Mouse (Mus musculus) kidney, postnatal 10 days (tissue): Measurements from ENCODE around the gene Esr1.
A peak's percentile ranks its signal among the peaks of the same experiment; 100 is the strongest.

Experiments
- DNase-seq: peaks from one replicate; pipeline ENCODE4 v3.0.0; 2021; ENCODE audit warnings: mixed read lengths

Esr1 gene

DNA sequence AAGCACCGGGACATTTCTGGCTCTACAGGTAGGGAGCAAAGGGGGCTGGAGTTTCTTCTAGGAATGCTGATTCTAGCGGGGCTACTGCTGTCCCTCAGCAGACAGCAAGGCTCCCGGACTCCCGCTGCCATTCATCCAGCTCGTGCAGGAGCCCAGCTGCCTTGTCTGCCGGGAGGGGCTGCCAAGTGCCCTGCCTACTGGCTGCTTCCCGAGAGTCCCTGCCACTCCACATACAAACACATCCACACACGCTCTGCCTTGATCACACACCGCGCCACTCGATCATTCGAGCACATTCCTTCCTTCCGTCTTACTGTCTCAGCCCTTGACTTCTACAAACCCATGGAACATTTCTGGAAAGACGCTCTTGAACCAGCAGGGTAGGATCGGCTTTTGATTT, 98.5 kb downstream of the Esr1 start:
- peak; percentile 35 for DNase-seq

DNA sequence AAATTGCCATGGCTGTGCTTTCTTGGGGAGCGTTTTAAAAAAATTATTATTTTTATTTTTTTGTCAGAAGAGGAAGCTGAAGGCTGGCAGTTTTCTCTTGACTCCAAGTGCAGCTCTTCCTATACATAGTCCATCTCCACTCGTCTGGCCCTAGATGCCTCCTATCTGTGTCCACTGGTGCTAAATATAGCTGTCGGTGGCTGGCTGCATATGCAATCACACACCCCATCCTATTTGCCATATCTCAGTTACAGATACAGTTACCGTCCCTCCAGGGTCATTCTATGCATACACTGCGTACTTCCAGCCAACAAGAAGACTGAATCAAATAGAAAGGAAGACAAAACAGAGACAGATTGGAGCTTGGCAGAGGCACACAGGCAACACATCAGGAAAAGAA, 100.0 kb downstream of the Esr1 start:
- DNase-seq: no peak

DNA sequence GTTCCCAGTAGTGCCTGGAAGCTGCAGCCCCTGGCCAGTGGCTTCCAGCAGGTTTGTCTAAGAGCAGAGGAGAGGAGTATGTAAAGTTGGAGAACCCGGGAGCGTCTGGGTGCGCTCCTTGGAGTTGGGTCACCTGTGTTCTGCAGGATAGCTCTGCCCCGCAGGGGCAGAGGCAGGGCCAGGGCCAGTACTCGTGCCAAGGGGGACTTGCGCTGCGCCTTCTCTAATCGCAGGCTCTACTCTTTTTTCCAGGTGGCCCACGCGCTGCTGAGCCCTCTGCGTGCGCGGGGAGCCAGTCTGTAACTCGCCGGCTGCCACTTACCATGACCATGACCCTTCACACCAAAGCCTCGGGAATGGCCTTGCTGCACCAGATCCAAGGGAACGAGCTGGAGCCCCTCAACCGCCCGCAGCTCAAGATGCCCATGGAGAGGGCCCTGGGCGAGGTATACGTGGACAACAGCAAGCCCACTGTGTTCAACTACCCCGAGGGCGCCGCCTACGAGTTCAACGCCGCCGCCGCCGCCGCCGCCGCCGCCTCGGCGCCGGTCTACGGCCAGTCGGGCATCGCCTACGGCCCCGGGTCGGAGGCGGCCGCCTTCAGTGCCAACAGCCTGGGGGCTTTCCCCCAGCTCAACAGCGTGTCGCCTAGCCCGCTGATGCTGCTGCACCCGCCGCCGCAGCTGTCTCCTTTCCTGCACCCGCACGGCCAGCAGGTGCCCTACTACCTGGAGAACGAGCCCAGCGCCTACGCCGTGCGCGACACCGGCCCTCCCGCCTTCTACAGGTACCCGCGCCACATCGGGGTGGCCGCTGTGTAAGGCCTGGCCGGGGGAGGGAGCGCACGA, 100.9 kb downstream of the Esr1 start:
- peak; percentile 35 for DNase-seq

DNA sequence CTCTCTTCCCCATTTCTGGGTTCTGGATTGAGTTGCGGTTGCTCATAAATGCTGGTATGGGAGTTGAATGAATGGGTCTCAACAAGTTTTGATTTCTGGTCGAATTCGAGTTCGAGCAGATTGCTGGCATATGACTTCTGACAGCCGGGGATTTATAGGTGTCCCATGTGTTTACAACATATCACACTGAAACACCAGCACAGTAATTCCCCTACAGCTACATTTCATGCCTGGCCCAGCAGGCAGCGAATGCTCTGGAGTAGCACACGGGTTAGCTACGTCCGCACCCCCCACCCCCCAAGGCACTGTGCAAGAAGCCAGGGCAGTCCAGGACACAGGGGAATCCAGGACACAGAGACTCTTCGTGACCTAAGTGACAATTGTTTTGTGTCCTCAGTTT, 102.0 kb downstream of the Esr1 start:
- peak; percentile 9 for DNase-seq

DNA sequence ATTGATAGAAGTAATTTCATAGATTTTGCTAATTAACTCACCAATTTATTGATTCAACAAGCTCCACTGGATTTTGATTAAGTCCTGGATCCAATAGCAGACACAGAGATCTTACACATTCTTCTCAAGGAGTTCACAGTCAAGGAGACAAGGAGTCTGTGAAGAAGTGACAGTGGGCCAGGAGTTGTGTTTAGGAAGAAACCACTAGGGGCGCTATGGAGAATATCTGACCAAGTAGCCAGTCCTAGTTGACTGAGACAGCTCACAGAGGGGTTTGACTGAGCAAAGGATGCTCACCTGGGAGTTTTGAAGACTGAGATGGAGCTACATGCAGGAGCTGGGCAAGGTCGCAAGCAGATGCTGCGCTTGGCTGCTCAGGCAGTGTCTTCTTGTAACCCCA, 113.5 kb downstream of the Esr1 start:
- peak; percentile 15 for DNase-seq

DNA sequence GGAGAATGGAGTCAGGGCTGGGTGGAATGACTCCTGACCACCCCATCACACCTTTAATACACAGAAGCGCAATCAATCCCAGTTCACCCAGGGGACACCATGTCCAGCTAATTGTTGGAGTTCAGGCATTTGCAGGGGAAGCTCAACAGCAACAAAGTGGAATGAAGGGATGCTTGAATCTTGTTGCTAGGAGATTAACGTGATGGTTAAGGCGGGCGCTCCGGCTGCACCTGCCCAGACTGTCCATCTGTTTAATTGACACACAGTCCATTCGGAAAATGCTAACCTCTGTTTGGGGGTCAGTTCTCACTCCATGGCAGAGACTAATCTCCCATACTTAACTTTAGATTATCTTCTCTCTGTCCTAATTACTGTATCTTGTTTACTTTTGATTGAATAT, 114.7 kb downstream of the Esr1 start:
- DNase-seq: no peak

DNA sequence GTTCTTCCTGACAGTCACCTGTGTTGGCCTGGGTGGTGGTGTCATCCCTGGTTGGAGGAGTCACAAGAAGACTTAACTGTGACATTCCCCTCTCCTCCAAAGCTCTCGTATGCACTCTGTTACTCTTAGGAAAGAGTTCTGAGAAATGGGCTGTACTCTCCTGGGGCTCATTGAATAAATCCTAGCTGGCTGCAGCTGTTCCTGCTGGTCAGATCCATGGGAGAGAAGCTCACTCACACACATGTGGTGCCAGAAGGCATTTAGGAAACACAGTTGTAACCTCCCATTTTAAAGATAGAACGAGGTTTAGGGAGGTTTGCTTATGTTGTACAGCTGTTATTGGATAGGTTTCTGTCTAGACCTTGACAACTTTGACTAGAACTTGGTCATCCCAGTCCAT, 120.9 kb downstream of the Esr1 start:
- DNase-seq: no peak

DNA sequence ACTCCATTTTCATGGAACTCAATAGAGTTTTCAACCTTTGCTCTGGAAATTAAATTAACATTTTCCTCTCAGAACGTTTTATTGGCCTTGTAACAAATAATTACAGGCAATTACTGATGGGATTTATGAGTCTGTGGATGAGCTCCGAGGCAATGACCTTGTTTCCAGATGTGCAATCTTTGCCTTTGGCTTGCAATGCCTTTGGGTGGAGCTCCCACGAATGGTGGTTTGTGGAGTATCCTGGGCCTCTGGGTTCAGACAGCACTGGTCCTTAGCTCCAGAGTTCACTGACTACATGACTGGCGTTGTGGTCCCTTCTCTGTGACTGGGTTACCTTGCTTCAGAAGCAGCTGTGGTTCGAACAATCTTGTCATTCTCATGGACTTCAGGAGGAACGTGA, 122.6 kb downstream of the Esr1 start:
- DNase-seq: no peak

DNA sequence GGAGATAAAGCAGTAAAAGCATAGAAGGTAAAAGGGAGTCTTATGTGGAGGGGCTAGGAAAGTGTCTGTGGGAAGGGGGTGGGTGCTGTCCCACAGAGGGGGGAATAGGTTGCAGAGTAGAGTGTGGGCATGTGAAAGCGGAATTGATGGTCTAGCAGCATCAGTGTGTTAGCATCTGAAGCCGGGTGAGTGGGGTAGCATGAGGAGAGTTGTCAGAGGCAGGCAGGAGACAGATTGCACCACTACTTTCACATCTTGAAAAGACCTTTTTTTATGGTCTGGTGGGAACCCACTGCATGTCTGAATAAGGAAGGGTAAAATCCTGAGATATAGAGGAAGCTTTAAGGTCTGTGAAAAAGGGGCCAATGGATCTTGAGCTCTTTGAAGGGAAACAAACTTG, 123.5 kb downstream of the Esr1 start:
- no peak for DNase-seq

DNA sequence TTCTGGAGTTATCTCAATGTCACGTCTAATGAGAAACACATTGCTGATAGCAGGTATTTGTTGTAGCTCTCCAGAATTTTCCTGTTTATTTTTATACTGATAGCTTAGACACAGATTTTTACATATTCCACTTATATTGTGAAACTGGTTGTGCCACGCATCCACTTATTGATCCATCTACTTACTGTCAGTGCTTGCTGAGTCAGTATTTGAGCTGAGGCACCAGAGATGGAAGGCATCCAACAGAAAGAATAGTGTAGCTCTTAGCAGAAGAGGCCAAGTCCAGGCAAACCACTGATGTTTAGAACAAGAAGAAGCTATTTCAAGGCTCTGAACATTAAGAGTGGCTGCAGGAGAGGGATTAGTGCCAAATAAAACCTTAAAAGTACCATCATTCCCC, 126.9 kb downstream of the Esr1 start:
- no peak for DNase-seq

DNA sequence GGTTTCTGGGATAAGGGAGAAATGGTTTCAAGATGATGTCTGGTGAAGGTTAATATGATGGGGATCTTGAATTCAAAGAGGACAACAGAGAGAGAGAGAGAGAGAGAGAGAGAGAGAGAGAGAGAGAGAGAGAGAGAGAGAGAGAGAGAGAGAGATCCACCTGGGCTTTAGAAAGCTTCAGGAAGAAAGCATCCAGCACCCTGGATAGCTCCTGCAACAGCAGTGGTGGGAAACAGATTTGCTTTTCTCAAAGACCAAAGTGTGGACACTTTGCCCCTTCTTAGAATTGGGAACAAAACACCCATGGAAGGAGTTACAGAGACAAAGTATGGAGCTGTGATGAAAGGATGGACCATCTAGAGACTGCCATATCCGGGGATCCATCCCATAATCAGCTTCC, 139.7 kb downstream of the Esr1 start:
- DNase-seq: peak; percentile 14

DNA sequence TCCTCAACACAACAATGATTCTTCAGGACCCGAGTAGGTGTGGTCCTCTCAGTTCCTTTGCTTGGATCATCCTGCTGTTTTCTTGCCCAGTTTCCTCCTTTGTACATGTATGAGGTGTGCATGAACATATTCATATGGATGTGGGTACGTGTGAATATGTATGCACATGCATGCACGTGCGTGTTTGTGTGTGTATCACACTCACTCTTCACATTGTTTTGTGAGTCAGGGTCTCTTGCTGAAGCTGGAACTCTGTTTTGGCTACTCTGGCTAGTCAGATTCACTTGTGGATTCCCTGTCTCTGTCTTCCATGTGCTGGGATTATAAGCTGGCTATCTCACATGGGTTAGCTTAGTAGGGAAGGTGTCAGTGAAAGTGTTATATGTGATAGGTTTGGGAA, 141.6 kb downstream of the Esr1 start:
- DNase-seq: no peak

DNA sequence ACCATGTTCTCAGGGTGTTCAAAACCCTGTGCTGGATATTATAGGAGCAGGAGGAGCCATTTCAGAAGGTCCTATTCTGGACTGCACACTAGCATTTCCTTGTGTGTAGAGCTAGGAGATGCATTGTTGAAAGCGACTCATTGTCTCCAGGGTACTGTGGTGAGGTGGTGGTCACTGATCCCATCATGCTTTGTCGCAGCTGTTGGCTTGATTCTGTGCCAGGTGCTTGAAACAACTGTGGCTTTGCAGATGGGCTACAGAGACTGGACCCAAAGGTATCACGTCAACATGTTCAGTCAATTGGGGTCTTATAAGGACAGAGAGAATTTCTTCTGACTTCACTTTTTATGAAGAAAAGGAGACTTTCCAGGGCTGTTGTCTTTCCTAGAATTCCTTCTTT, 164.1 kb downstream of the Esr1 start:
- peak; percentile 41 for DNase-seq

DNA sequence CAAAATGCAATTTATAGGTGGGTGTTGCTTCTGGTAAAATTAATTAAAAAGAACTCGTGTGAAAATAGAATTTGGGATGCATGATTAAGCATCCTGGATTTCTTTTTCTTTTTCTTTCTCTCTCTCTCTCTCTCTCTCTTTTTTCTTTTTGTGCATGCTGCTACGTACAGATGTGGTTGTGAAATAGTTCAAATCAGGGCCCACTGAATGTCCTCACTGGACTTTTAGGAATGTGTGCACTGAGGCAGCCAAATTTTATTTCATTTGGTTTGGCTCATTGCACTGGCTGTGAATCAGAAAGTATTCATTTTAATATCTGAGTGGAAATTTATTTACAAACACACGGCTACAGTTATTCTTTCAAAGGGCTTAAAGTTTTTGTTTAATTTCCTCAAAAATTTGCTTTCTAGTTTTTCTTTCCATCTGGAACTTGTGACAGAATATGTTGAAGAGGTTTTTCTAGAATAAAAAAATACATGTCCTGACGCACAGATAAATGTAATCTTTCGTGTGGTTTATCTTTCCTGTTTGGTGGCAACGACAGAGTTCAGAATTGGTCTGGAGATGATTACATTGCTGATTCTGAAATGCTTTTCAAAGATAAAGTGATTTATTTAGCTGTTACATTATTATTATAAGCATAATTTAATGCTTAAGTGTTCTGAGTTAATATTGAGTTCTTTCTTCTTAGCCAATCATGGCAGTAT, 164.8 kb downstream of the Esr1 start:
- peak; percentile 12 for DNase-seq

DNA sequence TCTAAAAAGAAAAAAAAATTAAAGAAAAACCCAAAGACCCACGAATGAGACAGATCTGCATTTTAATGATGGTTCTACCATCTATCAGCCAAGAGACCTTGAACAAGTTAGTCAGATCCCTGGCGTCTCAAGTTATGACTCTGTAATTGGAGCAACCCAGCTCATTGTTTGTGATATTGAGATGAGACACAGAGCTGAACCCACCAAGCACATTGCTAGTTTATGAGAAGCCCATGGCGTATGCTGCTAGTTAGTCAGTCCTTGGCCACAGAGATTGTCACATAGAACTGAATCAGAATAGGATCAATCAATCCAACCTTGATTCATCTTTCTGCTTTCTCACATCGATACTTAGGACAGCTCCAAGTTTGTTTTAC, 165.3 kb downstream of the Esr1 start:
- no peak for DNase-seq

DNA sequence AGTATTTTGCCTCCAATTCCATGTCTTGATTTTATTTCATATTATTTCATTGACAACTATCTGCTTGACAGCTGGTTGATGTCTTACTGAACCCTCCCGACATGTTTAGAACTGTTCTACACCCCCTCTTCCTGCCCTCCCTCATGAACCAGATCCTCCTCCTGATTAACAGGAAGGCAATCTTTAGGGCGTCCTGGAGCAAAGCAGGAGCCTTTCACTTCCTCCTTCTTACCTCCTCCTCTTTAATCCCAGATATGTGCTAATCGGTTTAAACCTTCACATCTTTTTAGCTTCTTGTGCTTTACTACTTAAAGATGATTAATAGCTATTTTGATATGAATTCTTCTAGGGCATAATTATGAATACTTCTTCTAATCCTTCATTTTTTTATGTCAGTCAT, 166.6 kb downstream of the Esr1 start:
- no peak for DNase-seq

DNA sequence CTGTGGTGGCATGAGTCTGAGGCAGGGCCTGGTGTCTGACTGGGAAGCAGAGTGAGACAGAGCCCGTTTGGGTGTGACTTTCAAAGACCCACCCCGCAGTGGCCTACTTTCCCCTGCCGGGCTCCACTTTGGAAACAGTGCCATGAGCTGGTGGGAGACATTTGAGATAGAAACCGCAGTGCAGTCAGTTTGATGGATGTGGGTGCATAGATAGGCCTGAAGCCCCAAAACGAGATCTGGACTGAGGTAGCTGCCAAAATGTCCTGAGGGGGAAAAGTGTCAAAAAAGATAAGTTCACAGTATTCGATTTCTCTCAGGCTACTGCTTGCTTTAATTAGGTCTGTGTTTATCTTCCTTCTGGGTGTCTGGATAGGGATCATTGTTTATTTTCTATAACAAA, 169.5 kb downstream of the Esr1 start:
- no peak for DNase-seq

DNA sequence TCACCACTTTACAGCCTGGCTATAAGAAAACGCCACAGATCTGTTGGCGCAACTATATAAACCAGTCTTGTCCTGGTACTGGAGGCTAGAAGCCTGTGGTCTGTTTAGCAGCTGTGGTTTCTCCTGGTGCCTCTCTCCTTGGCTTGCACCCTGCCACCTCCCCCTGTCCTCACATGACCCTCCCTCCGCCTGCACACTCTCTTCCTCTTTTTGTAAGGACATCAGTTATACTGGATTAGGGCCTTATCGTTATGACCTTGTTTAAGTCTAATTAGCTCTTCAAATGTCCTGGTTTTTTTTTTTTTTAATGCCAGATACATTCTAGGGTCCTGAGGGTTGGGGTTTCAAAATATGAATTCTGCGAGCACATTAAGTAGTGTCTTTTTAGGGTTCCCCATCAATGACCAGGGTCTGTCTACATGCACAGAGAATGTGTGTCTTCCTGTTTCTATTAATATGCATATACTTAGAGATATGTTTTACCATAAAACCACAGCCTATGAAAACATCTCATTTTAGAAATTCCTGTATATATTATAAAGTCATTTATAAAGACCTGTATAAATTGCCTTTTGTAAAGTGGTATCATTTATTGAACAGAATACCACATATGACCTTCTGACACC, 175.7 kb downstream of the Esr1 start:
- peak; percentile 19 for DNase-seq

DNA sequence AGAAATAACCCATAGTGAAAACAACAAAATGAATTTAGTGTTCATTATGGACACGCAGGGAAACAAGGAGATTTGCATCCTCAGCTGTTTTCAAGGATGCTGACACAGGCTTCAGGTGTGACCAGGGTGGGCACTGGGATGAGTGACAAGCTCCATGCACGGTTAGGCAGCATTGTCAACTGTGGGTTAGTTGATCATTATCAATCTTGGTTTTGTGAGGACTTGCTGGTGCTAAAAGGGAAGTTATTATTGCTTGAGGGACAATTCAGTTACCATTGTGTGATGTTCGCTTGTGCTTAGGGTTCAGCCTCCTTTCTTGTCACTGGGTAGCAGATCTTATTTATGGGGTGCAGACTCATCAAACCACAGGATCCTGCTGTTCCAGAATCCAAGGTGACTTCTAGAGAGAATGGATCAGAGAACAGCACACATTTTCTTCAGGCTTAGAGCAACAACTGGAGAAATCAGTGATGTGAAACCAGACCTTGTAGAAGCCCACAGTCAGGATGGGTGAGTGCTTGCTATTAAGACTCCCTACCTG, 186.9 kb downstream of the Esr1 start:
- no peak for DNase-seq

DNA sequence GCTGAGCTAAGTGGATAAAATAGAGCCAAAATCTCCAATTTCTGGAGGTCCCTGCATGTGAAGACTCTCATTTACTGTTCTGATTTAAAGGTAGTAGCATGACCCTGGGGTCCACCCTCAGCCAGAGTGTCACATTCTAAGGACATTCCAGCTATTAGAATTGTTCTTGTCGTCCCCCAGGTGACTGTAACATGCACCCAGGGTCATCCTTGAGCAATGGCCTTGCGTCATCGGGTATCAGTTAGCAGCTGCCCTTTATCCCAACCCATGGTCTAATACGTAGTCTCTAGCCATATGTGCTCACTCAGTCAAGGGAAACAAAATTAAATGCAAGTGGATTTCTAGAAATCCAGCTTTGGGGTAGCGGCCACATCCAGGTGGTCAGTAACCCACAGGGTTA, 213.0 kb downstream of the Esr1 start:
- no peak for DNase-seq

DNA sequence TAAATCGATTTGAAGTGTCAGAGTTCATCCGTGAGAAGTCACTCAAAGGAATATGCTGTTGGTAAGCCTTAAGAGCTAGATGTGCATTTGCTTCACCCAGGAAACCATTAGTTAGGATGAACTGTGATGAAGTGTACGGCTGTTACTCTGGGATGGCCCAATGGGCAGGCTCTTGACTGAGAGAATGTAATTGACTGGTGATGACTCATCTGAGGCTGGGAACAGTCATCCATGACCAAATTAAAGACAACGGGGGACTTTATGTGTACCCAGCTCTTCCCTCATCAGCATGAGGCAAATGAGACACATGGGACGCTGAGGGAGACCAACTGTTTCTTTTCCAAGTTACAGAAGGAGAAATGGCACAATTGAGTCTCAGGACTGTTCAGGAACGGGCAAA, 219.2 kb downstream of the Esr1 start:
- no peak for DNase-seq

DNA sequence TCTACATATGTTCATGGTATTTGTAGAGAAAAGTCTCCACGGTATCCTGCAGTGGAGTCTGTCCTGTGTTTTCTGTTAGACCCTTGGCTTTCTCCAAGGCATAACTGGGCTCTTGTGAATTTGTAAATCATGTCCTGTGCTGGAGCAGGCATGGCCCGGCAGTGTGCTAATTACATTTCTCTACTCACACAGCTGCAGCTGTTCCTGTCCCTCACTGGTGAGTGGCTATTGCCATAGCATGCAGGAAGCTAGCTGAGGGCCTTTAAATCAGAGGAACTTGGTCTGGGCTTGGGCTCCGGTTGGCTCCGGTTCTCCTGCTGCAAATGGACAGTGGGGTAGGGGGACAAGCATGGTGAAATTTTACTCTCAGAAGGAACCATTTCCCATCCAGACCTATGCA, 226.7 kb downstream of the Esr1 start:
- peak; percentile 8 for DNase-seq

DNA sequence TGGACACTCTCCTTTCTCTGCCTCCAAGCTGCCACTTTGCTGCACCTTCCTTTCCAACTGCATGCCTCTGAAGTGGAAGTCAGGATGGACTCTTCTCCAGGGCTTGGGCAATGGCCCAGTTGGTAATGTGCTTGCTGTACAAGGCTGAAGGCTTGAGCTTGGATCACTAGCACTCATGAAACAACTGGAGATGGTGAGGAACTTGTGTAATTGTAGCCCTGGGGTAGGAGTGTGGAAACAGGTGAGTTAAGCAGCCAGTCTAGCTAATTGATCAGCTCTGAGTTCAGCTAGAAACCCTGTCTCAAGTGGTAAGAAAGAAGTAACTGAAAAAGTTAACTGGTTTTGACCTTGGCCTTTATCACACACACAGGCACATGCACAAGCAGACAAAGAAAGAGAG, 229.6 kb downstream of the Esr1 start:
- no peak for DNase-seq

DNA sequence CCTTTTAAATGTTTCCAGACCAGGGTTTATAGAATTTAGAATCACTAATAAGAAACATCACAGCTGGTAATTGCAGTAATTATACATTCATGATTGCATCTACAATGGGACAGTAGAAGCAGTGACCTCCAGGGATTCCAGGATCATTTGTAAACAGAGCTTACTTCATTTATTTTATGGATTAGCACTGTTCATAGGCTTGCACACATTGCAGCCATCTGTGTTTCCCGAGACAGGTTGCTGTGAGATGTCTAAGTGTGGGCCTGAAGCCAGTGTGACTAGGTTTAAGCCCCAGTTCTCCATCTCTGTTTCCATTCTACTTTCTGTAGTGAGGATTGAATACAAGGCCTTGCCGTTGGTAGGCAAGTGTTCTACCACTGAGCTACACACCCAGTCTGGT, 236.1 kb downstream of the Esr1 start:
- DNase-seq: no peak
